Mouse (Mus musculus) gastrocnemius, adult 18-20 months (tissue): ENCODE data around the gene Lamc3. TPM values are rescaled to one million over a fixed set of nuclear protein-coding genes. Genes with fewer than 3 reads are reported as not detected.
A peak's percentile ranks its signal among the peaks of the same experiment; 100 is the strongest.

Source experiments
- DNase-seq: peaks from one replicate; pipeline ENCODE4 v3.0.0; 2021; ENCODE audit warnings: low spot score
- long read RNA-seq, 2 experiments: library from polyadenylated mRNA; stranded (forward); transcript quantifications; one replicate each; pipeline ENCODE4 v2.0.0; 2021
- total RNA-seq, 2 experiments: library from RNA; stranded (reverse); gene quantifications; 2 replicates each; pipeline ENCODE4 v1.2.3; 2021

The Lamc3 gene
- total RNA-seq = under 1 TPM; 0.16 to 0.33 TPM
- long read RNA-seq, experiment 1 = 0 reads
- long read RNA-seq, experiment 2 = 0 reads

DNA sequence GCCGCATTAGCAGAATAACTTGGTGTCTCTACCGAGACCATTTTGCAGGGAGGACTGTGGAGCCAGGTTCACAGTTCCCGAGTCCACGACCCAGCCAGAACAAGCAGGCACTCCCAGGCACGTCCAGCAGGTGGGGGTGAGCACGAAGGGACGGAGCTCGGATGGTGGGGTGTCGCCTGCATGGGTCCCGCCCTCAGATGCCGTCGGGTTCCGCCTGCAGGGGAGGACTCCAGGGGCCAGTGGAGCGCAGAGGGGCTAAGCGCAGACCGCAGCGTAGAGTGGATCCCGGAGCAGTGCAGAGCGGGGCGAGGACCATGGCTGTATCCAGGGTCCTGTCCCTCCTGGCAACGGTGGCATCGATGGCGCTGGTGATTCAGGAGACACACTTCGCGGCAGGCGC is at the start of gene Lamc3:
Gene Lamc3, plus strand, starts transcription at position 262 of the 400 bp plus-strand sequence.
- DNase-seq = peak; percentile 57

DNA sequence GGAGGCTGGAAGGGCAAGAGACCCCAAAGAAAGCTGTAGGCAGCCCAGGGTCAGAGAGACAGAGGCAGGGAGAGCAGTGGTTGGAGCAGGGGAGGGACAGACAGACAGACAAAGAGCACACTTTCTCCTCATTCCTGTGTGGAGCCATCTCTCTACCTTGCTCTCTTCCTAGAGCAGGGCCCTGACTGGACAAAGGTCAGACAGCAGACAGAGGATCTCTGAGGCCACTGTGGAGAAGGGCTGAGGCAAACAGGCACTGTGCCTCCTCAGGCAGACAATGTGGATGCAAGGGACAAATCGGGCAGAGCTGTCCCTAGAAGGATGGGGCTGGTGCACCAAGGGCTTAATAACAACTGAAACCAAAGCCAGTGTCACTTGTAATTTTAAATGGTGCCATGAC is 48.2 kb upstream of the Lamc3 start:
- no peak for DNase-seq

DNA sequence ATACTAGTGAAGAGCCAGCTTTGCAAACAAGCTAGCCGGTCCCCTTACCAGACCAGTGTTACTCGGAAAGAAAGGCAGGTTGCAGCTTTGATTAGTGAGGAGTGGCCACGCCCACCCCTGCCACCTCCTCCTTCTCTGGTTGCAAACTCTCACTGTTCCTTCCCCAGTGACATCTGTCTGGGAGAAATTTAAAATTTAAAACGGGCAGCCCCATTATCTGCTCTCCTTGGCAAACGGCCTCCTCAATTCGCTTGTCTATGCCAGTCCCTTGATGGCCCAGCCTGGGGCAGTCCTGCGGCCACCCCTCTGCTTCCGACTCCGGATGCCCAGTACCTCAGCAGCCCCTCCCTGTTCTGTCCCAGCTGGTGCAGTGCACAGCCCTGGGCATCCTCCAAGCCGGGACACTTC is 42.4 kb upstream of the Lamc3 start:
- DNase-seq = no peak

DNA sequence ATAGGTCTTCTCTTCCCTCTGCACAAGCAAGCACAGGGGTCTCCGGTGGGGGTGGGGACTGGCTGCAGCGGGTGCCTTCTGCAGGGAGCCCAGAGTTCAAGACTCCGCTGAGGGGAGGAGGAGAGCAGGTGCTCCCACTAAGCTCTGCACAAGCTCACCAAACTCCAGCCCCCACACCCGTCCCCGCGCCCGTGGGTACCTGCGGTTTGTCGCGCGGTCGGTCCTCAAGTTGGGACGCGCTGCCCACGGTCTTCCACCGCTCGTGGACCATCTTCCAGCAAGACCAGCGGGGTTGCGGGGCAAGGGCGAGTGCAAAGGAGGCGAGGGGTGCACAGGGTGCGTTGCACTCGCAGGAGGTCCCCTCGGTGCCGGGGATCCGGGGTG is 41.6 kb upstream of the Lamc3 start:
- DNase-seq = no peak

DNA sequence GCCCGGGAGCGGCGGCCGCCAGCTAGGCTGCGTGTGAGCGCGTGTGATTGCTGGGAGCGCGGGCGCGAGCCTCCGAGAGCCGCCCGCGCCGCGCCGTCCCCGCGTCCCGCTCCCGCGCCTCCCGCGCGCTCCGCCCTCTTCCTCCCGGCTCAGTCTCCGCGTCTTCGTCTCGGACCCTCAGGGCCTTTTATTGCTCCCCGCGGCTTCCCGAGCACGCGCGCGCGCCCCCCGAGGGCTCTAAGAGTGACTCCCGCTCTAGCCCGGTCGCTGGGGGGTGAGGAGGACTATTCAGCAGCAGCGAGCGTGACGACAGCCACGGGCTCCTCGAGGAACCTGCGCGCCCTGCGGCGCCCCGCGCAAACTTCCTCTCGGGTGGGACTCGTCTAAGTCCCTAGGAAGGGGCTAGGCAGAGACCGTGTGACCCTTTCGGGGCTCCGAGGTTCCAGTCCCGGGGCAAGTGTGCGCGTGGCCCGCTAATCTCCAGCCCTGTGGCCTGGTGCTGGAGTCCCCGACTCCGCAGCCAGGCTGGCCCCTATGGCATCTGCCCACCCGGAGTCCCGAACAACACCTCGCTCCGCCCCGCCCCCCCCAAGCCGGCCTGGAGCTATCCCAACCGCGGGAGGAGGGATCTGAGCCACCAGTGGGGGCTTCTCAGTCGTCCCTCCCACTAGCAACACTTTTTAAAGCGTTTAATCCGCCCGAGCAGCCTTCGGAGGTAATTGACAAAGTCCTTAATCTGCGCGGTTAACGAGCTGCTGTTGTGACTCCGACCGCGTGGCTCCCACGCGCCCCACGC is 41.0 kb upstream of the Lamc3 start, which contains the start of gene Fibcd1:
Gene Fibcd1, minus strand, starts transcription at position 110 of the 796 bp plus-strand sequence.
- no peak for DNase-seq

DNA sequence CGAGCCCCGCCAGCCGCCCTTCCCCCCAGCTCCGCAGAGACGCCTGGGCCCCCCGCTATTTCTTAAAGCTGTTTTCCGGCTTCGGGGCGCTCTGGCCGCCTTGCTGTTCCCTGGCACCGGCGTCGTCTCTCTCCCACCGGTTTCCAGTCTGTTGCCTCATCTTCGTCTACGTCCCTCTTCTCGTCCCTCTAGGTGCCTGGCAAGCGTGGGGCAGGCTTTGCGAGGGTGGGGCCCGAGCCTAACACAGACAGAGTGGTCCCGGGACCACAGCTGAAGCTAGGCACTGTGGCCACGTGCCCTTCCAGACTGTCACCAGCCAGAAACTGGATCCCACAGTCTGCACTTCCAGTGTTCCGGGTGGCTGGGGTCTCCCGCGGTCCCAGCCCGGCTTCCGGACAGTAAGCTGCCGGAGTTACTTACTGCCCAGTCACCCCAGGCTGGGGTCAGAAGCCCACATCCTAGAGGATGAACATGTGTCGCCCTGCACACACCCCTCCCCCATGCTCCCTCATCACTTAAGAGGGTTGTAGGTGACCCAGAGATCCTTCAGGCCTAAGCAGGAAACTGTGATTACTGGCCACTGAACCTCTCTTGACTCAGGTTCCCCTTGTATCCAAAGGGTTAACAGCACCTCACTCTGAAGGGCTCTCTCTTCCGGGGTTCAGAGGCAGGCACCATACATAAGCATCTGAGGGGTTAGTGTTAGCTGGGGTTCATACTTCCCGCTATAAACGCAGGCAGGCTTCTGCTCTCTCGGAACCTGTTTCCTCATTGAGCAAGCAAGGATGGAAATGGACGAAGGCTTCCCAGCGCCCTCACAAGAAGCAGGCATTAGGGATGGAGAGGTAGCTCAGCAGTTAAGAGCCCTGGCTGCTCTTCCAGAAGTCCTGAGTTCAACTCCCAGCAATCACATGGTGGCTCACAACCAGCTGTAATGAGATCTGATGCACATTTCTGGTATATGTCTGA is 40.1 kb upstream of the Lamc3 start:
- DNase-seq = no peak

DNA sequence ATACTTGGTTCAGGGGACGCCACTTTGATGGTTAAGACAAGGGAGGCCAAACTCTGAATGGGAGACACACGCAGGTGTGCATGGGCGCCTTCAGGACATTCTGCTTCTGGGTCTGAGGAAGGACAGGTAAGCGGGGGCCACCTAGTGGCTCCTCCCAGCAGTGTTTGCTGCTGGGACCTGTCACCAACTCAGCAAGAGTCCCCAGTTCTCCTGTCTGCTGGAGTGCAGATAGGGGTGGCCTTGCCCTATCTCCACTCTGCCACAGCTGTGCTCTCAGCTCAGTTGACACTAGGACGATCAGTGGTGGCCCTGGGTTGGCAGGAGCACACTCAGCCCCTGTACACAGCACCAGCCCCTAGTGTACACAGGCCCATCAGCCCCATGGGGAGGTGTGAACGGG is 39.2 kb upstream of the Lamc3 start:
- DNase-seq = no peak

DNA sequence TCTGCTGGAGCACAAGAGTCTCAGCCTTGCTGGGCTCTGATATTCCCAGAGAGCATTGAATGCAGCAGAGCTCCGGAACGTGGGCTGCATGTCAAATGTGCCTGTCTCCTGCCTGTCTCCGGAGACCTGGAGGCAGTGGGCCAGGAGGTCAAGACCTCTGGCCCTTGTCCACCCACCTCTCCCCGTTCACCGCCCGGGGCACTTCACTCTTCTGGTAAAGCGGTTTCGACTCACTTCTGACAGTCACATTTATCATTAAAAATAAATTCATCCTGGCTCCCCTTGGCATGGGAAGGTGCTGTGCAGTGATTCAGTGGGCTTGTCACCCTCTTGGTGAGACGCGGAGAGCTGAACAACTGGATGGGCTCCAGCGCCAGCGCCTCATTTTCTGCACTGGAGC is 37.0 kb upstream of the Lamc3 start:
- DNase-seq = no peak

DNA sequence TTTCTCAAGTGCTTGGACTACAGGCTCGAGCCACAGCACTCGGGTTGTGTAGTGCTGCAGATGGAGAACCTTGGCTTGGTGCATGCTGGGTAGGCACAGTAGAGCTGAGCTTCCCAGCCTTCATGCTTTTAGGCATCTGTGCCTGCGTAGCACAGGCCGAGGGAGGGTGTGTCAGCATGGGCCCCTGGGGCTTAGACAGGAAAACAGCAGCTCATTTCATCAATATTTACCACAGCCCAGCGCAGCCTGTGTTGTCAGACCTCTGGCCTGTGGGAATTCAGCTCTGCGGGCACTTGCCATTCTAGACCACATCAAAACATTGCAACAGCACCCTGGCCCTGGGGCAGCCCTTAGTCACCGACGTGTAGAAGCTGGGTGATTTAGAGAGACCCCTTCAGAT is 31.1 kb upstream of the Lamc3 start:
- DNase-seq = no peak

DNA sequence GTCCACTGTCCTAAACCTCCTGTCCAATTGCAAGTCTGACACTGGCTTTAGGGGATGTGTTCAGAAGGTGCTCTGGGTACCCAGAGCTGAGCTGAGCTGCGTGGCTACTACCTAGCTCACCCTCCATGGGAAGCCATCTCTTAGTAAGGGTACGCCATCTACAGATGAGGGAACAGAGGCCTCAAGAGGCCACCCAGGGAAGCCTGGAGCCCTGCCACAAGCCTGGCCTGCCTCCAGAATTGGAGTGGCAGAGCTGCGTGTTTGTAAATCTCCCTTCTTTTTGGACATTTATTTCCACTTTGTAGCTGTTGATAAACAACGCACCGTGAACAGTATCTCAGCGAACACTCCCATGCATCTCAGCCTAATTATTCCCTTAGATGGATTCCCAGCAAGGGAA is 29.9 kb upstream of the Lamc3 start:
- no peak for DNase-seq

DNA sequence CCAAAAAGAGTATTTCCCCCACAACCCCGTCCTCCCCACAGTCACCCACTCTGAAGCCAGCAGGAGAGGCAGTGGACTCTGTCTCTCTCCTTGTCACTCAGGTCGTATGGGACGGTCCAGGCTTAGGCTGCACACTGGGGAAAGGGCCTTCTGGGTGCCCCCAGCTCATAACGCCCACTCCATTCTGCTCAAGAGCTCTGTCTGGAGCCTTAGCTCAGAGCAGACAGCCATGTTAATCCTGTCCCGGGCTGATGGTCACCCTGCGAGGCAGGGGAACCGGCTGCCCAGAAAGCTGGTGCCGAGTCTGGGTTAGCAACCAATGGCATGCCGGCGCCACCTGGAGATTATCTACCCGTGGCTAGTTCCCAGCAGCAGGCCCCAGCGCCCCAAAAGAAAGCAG is 28.6 kb upstream of the Lamc3 start:
- no peak for DNase-seq

DNA sequence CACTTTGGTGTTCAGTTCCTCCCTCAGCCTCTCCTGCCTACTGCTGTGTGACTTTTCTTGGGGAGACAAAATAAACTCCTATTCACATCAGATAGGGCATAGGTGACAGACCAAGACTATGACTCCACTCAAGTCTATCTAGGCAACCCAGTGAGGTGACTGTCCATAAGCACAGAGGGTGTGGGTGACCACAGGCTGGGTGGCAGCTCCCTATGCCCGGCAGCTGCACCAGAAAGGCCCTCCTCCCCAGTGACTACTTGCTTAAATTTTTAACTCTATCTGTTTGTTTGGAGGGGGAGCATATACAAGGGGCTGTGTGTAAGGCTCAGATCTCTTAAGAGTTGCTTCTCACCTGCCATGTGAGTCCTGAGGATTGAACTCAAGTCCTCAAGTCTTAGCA is 24.2 kb upstream of the Lamc3 start:
- DNase-seq = no peak

DNA sequence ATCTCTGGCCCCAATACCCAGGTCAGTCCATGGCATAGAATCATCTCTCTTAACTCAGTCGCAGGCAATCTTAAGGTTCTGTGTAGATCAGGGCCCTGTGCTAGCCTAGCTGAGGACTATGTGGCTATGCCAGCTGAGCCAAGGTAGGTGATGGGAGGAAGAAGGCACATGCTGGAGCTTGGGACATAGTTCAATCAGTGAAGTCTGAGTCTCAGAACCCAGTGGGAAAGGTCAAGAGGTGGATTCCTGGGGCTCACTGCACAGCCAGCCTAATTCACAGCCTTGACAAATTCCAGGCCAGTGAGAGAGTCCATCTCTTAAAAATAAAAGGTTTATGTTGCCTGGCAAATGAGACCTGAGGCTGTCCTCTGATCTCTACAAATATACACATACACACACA is 23.3 kb upstream of the Lamc3 start:
- DNase-seq = no peak

DNA sequence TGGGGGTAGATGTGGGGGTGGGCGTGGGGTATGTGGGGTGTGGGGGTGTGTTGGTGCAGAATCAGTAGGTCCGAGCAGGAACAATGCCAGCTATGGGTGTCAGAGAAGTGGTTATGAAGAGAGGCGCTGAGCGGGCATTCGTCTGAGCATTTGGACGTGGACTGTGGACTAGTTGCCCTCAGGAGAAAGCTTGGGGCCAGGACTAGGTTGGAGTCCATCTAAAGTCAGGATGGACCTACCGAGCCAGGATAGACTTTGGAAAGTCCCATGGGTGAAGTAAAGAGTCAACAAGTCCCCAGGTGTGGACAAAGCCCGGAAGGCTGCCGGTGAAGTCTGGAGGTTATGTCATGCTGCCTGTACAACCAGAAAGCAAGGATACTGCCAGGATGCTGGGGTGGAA is 22.2 kb upstream of the Lamc3 start:
- no peak for DNase-seq

DNA sequence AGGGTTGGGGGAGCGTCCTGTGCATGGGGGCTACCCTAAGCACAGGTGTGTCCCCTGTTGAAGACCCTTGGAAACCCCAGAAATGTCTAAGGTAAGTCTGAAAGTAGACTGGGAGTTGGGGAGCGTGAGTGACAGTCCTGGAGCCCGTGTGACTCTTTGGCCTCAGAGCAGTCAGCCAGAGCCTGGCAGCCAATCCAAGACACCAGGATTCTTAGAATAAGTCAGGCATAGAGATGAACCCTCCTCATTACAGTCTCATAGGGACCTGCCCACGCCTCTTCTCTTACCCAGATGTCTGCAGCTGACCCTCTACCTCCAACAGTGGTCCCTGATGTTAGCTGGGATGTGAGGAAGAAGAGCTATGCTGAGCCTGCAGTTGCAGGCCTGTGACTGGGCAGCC is 21.8 kb upstream of the Lamc3 start:
- no peak for DNase-seq

DNA sequence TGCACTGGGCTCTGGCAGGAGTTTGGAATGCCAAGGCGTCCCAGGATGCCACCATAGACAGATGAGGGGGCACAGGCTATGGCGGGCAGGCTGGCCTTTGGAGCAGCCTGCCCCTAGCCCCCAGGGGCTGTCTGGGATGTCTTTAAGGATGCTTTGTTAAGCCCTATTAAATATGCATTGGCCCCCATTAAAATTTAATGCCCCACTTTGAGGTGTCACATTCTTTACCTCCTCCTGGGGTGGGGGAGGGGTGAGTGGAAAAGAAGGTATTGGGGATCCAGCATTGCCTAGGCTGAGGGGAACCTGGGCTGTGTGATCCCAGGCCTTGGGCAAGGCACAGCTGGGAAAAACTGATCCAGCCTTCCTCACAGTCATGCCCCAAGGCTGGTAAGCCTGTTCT is 21.3 kb upstream of the Lamc3 start:
- DNase-seq = no peak

DNA sequence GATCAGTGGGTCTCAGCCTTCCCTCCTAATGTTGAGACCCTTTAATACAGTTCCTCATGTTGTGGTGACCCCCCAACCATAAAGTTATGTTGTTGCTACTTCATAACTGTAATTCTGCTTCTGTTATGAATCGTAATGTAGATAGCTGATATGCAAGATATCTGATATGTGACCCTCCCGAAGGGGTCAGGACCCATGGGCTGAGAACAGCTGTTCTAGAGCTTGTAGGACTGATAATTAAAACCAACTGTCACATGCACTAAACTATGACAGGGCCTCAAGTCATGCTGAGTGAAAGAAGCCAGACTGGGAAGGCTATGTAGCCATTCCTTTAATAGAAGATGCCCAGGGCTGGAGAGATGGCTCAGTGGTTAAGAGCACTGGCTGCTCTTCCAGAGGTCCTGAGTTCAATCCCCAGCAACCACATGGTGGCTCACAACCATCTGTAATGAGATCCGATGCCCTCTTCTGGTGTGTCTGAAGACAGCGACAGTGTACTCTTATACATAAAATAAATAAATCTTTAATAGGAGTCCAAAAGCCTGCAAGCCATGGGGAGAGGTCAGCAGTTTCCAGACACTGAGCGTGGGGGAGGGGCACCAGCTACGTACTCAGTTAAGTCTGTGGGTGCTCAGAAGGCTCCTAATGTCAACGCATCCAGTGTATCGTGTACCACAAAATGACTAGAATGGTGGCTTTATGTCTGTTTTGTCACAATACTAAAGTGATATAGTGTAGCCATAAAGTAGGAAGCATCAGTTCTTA is 19.1 kb upstream of the Lamc3 start:
- DNase-seq = no peak

DNA sequence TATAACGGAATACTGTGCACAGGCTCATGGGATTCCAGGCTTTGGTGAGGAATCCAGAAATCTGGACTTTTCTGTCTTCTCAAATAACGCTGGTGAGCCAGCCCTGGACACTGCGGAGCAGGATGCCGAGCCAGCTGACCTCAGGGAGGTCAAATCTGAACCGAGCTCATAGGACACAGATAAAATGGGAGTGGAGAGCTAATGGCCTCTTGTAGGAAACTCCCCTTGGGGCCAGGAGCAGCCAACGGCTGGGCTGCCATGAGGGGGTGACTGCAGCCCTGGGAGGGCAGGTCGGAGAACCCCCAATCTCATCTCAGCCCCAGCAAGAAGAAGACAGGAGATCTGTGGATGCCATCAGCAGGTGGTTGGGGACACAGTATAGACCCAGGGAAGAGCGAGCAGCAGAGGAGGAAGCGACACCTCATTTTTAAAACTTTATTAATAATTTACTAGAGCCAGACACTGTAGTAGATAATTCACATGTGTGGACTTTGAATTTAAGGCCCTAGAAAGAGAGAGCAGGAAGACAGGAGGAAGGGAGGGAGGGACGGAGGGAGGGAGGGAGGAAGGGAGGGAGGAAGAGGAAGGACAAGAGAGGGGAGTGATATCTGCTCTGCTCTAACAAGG is 18.4 kb upstream of the Lamc3 start:
- no peak for DNase-seq

DNA sequence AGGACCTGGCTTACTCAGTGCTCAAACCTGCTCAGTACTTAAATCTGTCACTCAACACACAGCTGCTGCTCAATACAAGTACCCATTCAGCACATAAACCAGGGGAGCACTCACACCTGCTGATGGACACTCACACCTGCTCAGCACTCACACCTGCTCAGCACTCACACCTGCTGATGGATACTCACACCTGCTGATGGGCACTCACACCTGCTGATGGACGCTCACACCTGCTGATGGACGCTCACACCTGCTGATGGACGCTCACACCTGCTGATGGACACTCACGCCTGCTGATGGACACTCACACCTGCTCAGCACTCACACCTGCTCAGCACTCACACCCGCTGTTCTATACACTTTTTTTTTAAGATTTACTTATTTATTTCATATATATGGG is 17.4 kb upstream of the Lamc3 start:
- no peak for DNase-seq

DNA sequence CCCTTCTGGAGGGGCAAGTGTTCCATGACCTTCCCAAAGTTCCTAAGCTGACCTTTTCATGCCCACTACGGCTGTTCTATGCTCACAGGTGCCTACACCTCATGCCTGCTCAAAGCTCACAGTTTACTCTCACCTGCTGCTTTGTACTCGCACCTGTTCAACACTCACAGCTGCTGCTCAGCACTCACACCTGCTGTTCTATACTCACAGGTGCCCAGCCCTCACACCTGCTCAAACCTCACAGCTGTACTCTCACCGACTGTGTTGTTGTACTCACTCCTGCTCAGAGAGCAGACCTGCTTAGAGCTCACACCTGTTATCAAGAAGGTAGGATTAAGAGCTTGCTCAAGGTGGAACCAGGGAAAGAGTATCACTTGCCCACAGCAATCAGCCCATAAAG is 16.4 kb upstream of the Lamc3 start:
- DNase-seq = no peak

DNA sequence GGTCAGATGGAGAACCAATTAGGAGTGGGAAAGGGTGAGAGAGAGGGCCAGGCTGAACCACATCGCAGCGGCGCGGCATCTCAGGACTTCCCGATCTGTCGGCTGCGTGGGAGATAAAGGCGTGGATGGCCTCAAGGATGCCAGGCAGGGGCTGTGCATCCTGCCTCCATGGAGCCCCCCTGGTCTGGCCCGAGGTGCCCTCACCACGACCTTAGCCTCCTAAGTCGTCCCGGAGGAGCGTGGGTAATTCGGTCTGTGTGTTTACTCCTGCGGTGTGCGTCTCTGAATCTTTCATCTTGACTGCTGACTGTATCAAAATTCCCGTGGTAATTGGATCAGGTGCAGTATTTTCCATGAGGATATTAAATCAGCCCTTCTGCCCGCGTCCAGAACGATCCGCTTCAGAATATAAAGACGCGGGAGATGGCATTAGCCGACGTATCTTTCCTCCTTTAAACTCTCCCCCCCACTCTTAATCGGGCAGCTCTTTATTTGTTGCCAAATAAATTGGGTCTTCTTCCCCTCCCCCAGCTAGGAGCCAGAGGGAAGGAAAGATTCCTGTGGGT is 12.7 kb upstream of the Lamc3 start:
- no peak for DNase-seq
